Mouse (Mus musculus) liver, embryonic 14.5 days (tissue): ENCODE results near the gene Golph3l.

Experiments used
- CTCF ChIP-seq: IDR thresholded peaks from 2 replicates; pipeline ENCODE4 v1.5.1; 2016; ENCODE audit warnings: antibody characterized with exemption, low read depth, control low read depth
- EP300 ChIP-seq: IDR thresholded peaks from 2 replicates; pipeline ENCODE4 v1.6.1; 2016; ENCODE audit warnings: antibody characterized with exemption, low read depth

GRCm38 (mm10) chr3:95623551-95623950 is 34.8 kb downstream of the Golph3l start:
- no peak for TF ChIP-seq CTCF
- no peak for TF ChIP-seq EP300
